Mouse (Mus musculus): ENCODE results near the gene Crhr1. TPM values are rescaled to one million over a fixed set of nuclear protein-coding genes. Genes with fewer than 3 reads are reported as not detected.

Crhr1 gene
- total and polyA plus RNA-seq, 3 experiments: not detected

DNA sequence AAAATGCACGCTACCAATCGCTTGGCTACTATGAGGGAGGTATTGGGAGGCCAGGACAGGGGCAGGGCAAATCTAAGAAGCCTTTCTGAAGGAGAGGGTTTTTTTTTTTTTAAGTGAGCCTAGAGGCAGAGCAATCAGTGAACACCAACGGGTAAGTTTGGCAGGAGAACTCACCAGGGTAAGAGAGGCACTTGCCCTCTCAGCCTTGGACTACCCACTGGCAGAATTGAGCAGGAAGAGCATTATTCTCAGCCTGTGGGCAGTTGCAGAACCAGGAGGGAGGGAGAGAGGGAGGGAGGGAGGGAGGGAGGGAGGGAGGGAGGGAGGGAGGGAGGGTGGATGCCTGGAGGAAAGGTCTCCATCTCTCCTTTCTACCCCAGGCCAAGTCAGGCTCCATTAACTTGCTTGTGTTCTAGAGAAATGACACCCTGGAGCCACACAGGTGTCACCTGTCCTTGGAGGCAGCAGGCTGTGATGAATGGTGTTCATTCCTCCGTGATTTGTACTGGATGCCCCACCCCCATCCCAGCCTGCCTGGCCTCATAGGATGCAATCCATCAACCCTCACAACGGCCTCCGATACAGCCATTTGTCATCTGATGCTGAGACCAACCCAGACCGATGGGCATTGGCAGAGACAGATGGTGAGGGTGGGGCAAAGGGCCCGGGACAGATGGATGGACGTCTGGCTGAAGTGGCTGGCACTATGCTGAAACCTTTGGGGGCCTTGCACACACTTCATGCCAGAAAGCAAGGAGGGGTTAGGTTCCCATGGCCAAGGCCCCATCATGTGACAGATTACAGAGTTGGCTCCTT is 22.4 kb downstream of the Crhr1 start:
- Histone ChIP-seq H3K79me2 (ENCODE audit: control insufficient read depth, insufficient read depth, low read length, poor library complexity) (no peaks in the 10 kb centered on the region), H3K27me3 (ENCODE audit: control insufficient read depth in 1 of 2, insufficient read depth in 2 of 2, low read length in 2 of 2) (peaks cover 0 to under 1% of the 10 kb centered on the region in 2 experiments; a peak in 3 of 4 replicates), H3K9ac (ENCODE audit: control insufficient read depth, low read depth, low read length, poor library complexity, severe bottlenecking) (no peak overlapping the region), H3K4me3 (ENCODE audit: control insufficient read depth in 1 of 2, insufficient read depth in 1 of 2, low read depth in 2 of 2, low read length in 2 of 2) (no peak overlapping the region), H3K4me1 (ENCODE audit: control insufficient read depth in 1 of 2, insufficient read depth in 2 of 2, low read length in 2 of 2) (no peaks in the 10 kb centered on the region), H3K27ac (ENCODE audit: control insufficient read depth, low read depth, low read length) (no peak overlapping the region), H3K36me3 (ENCODE audit: control insufficient read depth in 1 of 2, insufficient read depth in 2 of 2, low read length in 2 of 2) (no peaks in the 10 kb centered on the region), H3K9me3 (replicated peaks; ENCODE audit: insufficient read depth, low read length) (no peaks in the 10 kb centered on the region)
- TF ChIP-seq RAD21 (IDR thresholded peaks at IDR 0.05; ENCODE audit: low read depth, low read length) (no peak), ZC3H11A (IDR thresholded peaks at IDR 0.05; ENCODE audit: low read depth, low read length) (no peak), ZKSCAN1 (IDR thresholded peaks at IDR 0.05; ENCODE audit: low read depth, low read length) (no peak)
- no peak for DNase-seq (ENCODE audit: low read depth, low spot score)

DNA sequence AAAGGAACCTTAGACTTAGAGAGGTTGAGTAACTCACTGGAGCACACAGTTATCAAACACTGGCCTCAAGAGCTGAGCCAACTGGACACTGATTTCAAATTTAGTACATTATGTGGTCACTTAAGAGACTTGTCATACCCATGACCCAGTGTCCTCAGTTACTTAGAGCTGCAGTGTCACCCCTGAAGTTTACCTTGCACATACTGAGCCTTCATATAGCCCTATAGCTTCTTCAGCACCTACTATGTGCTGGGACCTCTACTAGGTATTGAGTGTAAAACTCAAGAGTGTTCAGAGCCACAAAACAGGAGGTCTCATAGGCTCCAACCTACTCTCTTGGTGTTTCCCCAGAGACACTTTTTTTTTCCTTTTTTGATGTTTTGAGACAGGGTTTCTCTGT is 23.2 kb downstream of the Crhr1 start:
- no peaks in the 10 kb centered on the region for H3K9me3 ChIP-seq (replicated peaks; ENCODE audit: insufficient read depth, low read length)
- no peak for TF ChIP-seq BHLHE40 (IDR thresholded peaks at IDR 0.05; ENCODE audit: borderline replicate concordance, low read depth, low read length)
- TF ChIP-seq ZKSCAN1 (IDR thresholded peaks at IDR 0.05; ENCODE audit: low read depth, low read length): peak; percentile 63; the same call in 1 of the 2 replicates

DNA sequence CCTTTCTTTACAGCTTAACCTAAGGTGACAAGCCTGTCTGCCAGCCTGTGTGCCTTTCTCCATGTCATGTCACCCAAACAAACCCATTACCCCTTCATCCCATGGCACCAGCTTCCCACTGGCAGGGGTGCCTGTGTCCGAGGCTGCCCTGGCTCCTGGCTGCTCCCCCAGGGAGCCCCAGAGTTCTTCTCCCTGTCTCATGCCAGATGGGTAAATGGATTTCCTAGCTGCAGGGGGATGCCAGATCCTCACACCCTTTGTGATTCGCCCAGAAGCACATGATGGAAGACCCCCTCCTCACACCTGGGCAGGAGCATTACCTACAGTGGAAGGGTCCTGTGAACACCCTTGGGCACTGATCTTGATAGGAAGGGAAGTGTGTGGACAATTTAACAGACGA is 23.7 kb downstream of the Crhr1 start:
- no peak for TF ChIP-seq USF1 (IDR thresholded peaks at IDR 0.05; ENCODE audit: low read depth, low read length)
- TF ChIP-seq CHD2 (IDR thresholded peaks at IDR 0.05; ENCODE audit: low read length): no peak
- TF ChIP-seq BHLHE40 (IDR thresholded peaks at IDR 0.05; ENCODE audit: borderline replicate concordance, low read depth, low read length): no peak
- no peak for TF ChIP-seq CTCF (IDR thresholded peaks at IDR 0.05 in 2 of 3, conservative IDR thresholded peaks at IDR 0.05 in 1 of 3; ENCODE audit: control insufficient read depth in 1 of 3, insufficient read depth in 1 of 3, low read depth in 2 of 3, low read length in 3 of 3, poor library complexity in 1 of 3, severe bottlenecking in 1 of 3)
- no peak for TF ChIP-seq ETS1 (IDR thresholded peaks at IDR 0.05; ENCODE audit: low read depth, low read length)
- H3K27me3 ChIP-seq (ENCODE audit: control insufficient read depth in 1 of 2, insufficient read depth in 2 of 2, low read length in 2 of 2): no peaks in the 10 kb centered on the region; a peak in 1 of 4 replicates
- H3K36me3 ChIP-seq (ENCODE audit: control insufficient read depth in 1 of 2, insufficient read depth in 2 of 2, low read length in 2 of 2): no peaks in the 10 kb centered on the region
- no peaks in the 10 kb centered on the region for H3K9me3 ChIP-seq (replicated peaks; ENCODE audit: insufficient read depth, low read length)
- no peak overlapping the region for H3K4me3 ChIP-seq (ENCODE audit: control insufficient read depth in 1 of 2, insufficient read depth in 1 of 2, low read depth in 2 of 2, low read length in 2 of 2)
- no peak overlapping the region for H3K9ac ChIP-seq (ENCODE audit: control insufficient read depth, low read depth, low read length, poor library complexity, severe bottlenecking)
- no peak for DNase-seq (ENCODE audit: low read depth, low spot score)
- H3K27ac ChIP-seq (ENCODE audit: control insufficient read depth, low read depth, low read length): no peak overlapping the region
- no peaks in the 10 kb centered on the region for H3K79me2 ChIP-seq (ENCODE audit: control insufficient read depth, insufficient read depth, low read length, poor library complexity)
- no peaks in the 10 kb centered on the region for H3K4me1 ChIP-seq (ENCODE audit: control insufficient read depth in 1 of 2, insufficient read depth in 2 of 2, low read length in 2 of 2)

More for the DNA sequence above, 23.2 kb downstream of the Crhr1 start:
- DNase-seq (ENCODE audit: low read depth, low spot score): no peak
- H3K79me2 ChIP-seq (ENCODE audit: control insufficient read depth, insufficient read depth, low read length, poor library complexity): no peaks in the 10 kb centered on the region
- H3K4me3 ChIP-seq (ENCODE audit: control insufficient read depth in 1 of 2, insufficient read depth in 1 of 2, low read depth in 2 of 2, low read length in 2 of 2): no peak overlapping the region
- no peak overlapping the region for H3K9ac ChIP-seq (ENCODE audit: control insufficient read depth, low read depth, low read length, poor library complexity, severe bottlenecking)
- no peaks in the 10 kb centered on the region; a peak in 2 of 4 replicates for H3K27me3 ChIP-seq (ENCODE audit: control insufficient read depth in 1 of 2, insufficient read depth in 2 of 2, low read length in 2 of 2)
- H3K36me3 ChIP-seq (ENCODE audit: control insufficient read depth in 1 of 2, insufficient read depth in 2 of 2, low read length in 2 of 2): no peaks in the 10 kb centered on the region
- H3K27ac ChIP-seq (ENCODE audit: control insufficient read depth, low read depth, low read length): no peak overlapping the region
- no peaks in the 10 kb centered on the region for H3K4me1 ChIP-seq (ENCODE audit: control insufficient read depth in 1 of 2, insufficient read depth in 2 of 2, low read length in 2 of 2)

Measured in MEL (cell line).